Comparison of ENCODE assay signal across 8 mouse cellular contexts in the genomic region with DNA sequence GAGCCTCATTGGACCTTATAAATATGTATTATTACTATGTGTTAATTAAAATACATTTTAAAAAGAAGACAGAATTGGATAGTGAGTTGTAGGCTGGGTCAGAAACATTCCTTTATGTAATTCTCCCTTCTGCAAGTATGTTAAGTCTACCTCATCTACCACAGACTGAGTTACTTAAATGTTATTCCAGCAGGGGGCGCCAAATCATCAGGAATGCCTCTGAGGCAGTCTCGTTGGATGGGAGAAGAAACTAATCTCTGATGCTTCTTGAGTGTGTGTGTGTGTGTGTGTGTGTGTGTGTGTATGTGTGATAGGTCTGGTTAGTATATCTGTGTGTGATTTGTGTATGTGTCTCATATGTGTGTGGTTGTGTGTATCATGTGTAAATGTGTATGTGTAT. TPM values are rescaled to one million over a fixed set of nuclear protein-coding genes. Genes with fewer than 3 reads are reported as not detected.
DNase-seq lines count a peak whose midpoint lies in the region; ATAC-seq lines count a peak whose summit lies in the region.
"Had no signal": no experiment of that assay in that cellular context is flagged by ENCODE, and none has a peak within 500 bp of the region (broad histone marks: within the 10 kb centered on the region; RNA-seq: fewer than 3 reads in every experiment).

No protein-coding gene starts in this region.

- no peak overlapping the region for H3K9ac ChIP-seq in forebrain, embryonic 12.5 days
- H3K9ac ChIP-seq in hindbrain, embryonic 15.5 days = no peak overlapping the region

- peaks cover 9% of the 10 kb centered on the region for H3K4me1 ChIP-seq in forebrain, embryonic 12.5 days
- peaks cover 8% of the 10 kb centered on the region; the same call in 1 of the 2 replicates for H3K4me1 ChIP-seq in hindbrain, embryonic 15.5 days (replicated peaks)

- 0% methylated on average over 2 of the region's 2 CpGs for WGBS in forebrain, embryonic 12.5 days
- 0% methylated on average over 2 of the region's 2 CpGs for WGBS in hindbrain, embryonic 15.5 days

- no peaks in the 10 kb centered on the region for H3K36me3 ChIP-seq in forebrain, embryonic 12.5 days (replicated peaks)
- no peaks in the 10 kb centered on the region for H3K36me3 ChIP-seq in hindbrain, embryonic 15.5 days

- peak; percentile 74 for ATAC-seq in forebrain, embryonic 12.5 days (ENCODE audit: low FRiP score)
- ATAC-seq in hindbrain, embryonic 15.5 days (ENCODE audit: low FRiP score, low read depth) = peak; percentile 59; the same call in 1 of the 2 replicates
- ATAC-seq in megakaryocyte progenitor cell, adult 5-6 weeks (replicated peaks; ENCODE audit: poor library complexity) = peak; percentile 85

- H3K9me3 ChIP-seq in forebrain, embryonic 12.5 days = no peaks in the 10 kb centered on the region
- H3K9me3 ChIP-seq in hindbrain, embryonic 15.5 days = no peaks in the 10 kb centered on the region

- no peak overlapping the region for H3K27ac ChIP-seq in forebrain, embryonic 12.5 days
- H3K27ac ChIP-seq in hindbrain, embryonic 15.5 days (replicated peaks) = no peak overlapping the region

- no peak overlapping the region for H3K4me2 ChIP-seq in forebrain, embryonic 12.5 days
- no peak overlapping the region for H3K4me2 ChIP-seq in hindbrain, embryonic 15.5 days

- H3K4me3 ChIP-seq in forebrain, embryonic 12.5 days (replicated peaks) = no peak overlapping the region
- no peak overlapping the region for H3K4me3 ChIP-seq in hindbrain, embryonic 15.5 days
- H3K4me3 ChIP-seq: myocyte had no signal

- peak; percentile 63 for DNase-seq in Muller cell, postnatal 12 days (ENCODE audit: inconsistent ontology term)
- peak; percentile 76 for DNase-seq in c-Kit-positive CD71-positive TER-119-negative erythroid progenitor cells, embryonic 14.5 days (ENCODE audit: low read depth)
- peak; percentile 58 to 71 for DNase-seq in layer of hippocampus, postnatal 36 days
- peak; percentile 96 for DNase-seq in right cerebral cortex, postnatal 14 days

- H3K27me3 ChIP-seq in forebrain, embryonic 12.5 days = peaks cover 15% of the 10 kb centered on the region
- no peaks in the 10 kb centered on the region for H3K27me3 ChIP-seq in hindbrain, embryonic 15.5 days

RNA-seq across cellular contexts. Expression of gene Ramp3, which starts 3.4 kb away (rescaled TPM):
- 2.5 and 3.1 TPM in 2 replicates for polyA plus RNA-seq in forebrain, embryonic 12.5 days (2016; fragmentation: Nextera tagmentation; extraction: Ambion mirVana)
- polyA plus RNA-seq in hindbrain, embryonic 15.5 days (2015; fragmentation: Nextera tagmentation; extraction: Ambion mirVana) = 20.8 and 22.9 TPM in 2 replicates
- 1 to 10 TPM; 4.8 to 4.9 TPM for total RNA-seq in layer of hippocampus, postnatal 36 days (2021)
- not detected in 2 replicates for total RNA-seq in megakaryocyte progenitor cell, adult 5-6 weeks (2015)
- not detected in 2 replicates for total RNA-seq in megakaryocyte progenitor cell, adult 5-6 weeks (2017)

RNA-seq across cellular contexts. Expression of gene Wap, which starts 16.5 kb away (rescaled TPM):
- not detected in 2 replicates for polyA plus RNA-seq in forebrain, embryonic 12.5 days (2016; fragmentation: Nextera tagmentation; extraction: Ambion mirVana)
- not detected in 2 replicates for polyA plus RNA-seq in hindbrain, embryonic 15.5 days (2015; fragmentation: Nextera tagmentation; extraction: Ambion mirVana)
- total RNA-seq in layer of hippocampus, postnatal 36 days (2021) = not detected
- not detected in 2 replicates for total RNA-seq in megakaryocyte progenitor cell, adult 5-6 weeks (2015)
- not detected in 2 replicates for total RNA-seq in megakaryocyte progenitor cell, adult 5-6 weeks (2017)
- polyA plus RNA-seq: myocyte had no signal

RNA-seq across cellular contexts. Expression of gene Tbrg4, which starts 29.0 kb away (rescaled TPM):
- polyA plus RNA-seq in forebrain, embryonic 12.5 days (2016; fragmentation: Nextera tagmentation; extraction: Ambion mirVana) = 46.7 and 48.7 TPM in 2 replicates
- polyA plus RNA-seq in hindbrain, embryonic 15.5 days (2015; fragmentation: Nextera tagmentation; extraction: Ambion mirVana) = 31.8 and 33.0 TPM in 2 replicates
- 10 to 100 TPM; 40.4 to 47.9 TPM for total RNA-seq in layer of hippocampus, postnatal 36 days (2021)
- total RNA-seq in megakaryocyte progenitor cell, adult 5-6 weeks (2015) = 46.2 and 58.3 TPM in 2 replicates
- total RNA-seq in megakaryocyte progenitor cell, adult 5-6 weeks (2017) = 36.7 and 52.1 TPM in 2 replicates

RNA-seq across cellular contexts. Expression of gene Nacad, which starts 49.0 kb away (rescaled TPM):
- polyA plus RNA-seq in forebrain, embryonic 12.5 days (2016; fragmentation: Nextera tagmentation; extraction: Ambion mirVana) = 56.3 and 63.2 TPM in 2 replicates
- polyA plus RNA-seq in hindbrain, embryonic 15.5 days (2015; fragmentation: Nextera tagmentation; extraction: Ambion mirVana) = 85.3 and 89.8 TPM in 2 replicates
- 10 to 100 TPM; 39.0 to 48.5 TPM for total RNA-seq in layer of hippocampus, postnatal 36 days (2021)
- total RNA-seq in megakaryocyte progenitor cell, adult 5-6 weeks (2015) = not detected in 2 replicates
- not detected in 2 replicates for total RNA-seq in megakaryocyte progenitor cell, adult 5-6 weeks (2017)

Comparison
In these comparisons a context has a peak if more than half of its experiments do, and no peak if none do; other contexts are left out.
1. RNA of gene Ramp3, which starts 3.4 kb away (total RNA-seq): 4.8 to 4.9 TPM in layer of hippocampus, postnatal 36 days; not detected in megakaryocyte progenitor cell, adult 5-6 weeks; every median in the first group is over 4 times any median in the second.
2. Peak in every context shown above with its lines, with median percentiles within 50 percentile points of each other: DNase-seq and ATAC-seq.